Mouse (Mus musculus) urinary bladder, adult 2 months (tissue): ENCODE data around the gene Fermt2. TPM values are rescaled to one million over a fixed set of nuclear protein-coding genes. Genes with fewer than 3 reads are reported as not detected.

Experiments used
- DNase-seq: peaks from one replicate; pipeline ENCODE4 v3.0.0; 2022; ENCODE audit warnings: low spot score
- polyA plus RNA-seq: library from polyadenylated mRNA; depleted of rRNA; stranded (reverse); fragments of >200 nt; gene quantifications from 2 replicates; pipeline ENCODE4 v1.2.3, GENCODE M21; 2012; rRNA removed

The Fermt2 gene
- polyA plus RNA-seq = 301 and 304 TPM in 2 replicates

- DNase-seq = peak; percentile 76
Observed at GRCm38 (mm10) chr14:45529411-45530363, at the start of gene Fermt2. Fermt2 (minus strand) TSS chr14:45530118.

- DNase-seq = peak; percentile 36
Observed at GRCm38 (mm10) chr14:45566066-45566937, 36.4 kb upstream of the Fermt2 start.

GRCm38 (mm10) chr14:45565216-45566065 lies 35.5 kb upstream of the Fermt2 start:
- peak; percentile 31 for DNase-seq

GRCm38 (mm10) chr14:45563577-45563976 lies 33.7 kb upstream of the Fermt2 start:
- no peak for DNase-seq

- no peak for DNase-seq
Observed at GRCm38 (mm10) chr14:45561681-45562080, 31.8 kb upstream of the Fermt2 start.

GRCm38 (mm10) chr14:45559018-45559417 lies 29.1 kb upstream of the Fermt2 start:
- no peak for DNase-seq

GRCm38 (mm10) chr14:45554336-45554735 lies 24.4 kb upstream of the Fermt2 start:
- no peak for DNase-seq

GRCm38 (mm10) chr14:45553854-45554253 lies 23.9 kb upstream of the Fermt2 start:
- no peak for DNase-seq

- no peak for DNase-seq
Observed at GRCm38 (mm10) chr14:45552431-45552830, 22.5 kb upstream of the Fermt2 start.

- no peak for DNase-seq
Observed at GRCm38 (mm10) chr14:45551121-45551768, 21.3 kb upstream of the Fermt2 start.

GRCm38 (mm10) chr14:45550010-45550647 lies 20.2 kb upstream of the Fermt2 start:
- DNase-seq = no peak

GRCm38 (mm10) chr14:45548118-45548517 lies 18.2 kb upstream of the Fermt2 start:
- no peak for DNase-seq

- no peak for DNase-seq
Observed at GRCm38 (mm10) chr14:45544905-45545304, 15.0 kb upstream of the Fermt2 start.

GRCm38 (mm10) chr14:45544026-45544425 lies 14.1 kb upstream of the Fermt2 start:
- DNase-seq = no peak

GRCm38 (mm10) chr14:45539659-45540468 lies 9.9 kb upstream of the Fermt2 start:
- no peak for DNase-seq

GRCm38 (mm10) chr14:45530364-45531345 lies 737 bp upstream of the Fermt2 start:
- DNase-seq = no peak

GRCm38 (mm10) chr14:45528861-45529260 lies 1.1 kb downstream of the Fermt2 start:
- DNase-seq = no peak

- DNase-seq = no peak
Observed at GRCm38 (mm10) chr14:45515771-45516170, 14.1 kb downstream of the Fermt2 start.
